ENCODE assay signal across 7 mouse cellular contexts in the genomic region with DNA sequence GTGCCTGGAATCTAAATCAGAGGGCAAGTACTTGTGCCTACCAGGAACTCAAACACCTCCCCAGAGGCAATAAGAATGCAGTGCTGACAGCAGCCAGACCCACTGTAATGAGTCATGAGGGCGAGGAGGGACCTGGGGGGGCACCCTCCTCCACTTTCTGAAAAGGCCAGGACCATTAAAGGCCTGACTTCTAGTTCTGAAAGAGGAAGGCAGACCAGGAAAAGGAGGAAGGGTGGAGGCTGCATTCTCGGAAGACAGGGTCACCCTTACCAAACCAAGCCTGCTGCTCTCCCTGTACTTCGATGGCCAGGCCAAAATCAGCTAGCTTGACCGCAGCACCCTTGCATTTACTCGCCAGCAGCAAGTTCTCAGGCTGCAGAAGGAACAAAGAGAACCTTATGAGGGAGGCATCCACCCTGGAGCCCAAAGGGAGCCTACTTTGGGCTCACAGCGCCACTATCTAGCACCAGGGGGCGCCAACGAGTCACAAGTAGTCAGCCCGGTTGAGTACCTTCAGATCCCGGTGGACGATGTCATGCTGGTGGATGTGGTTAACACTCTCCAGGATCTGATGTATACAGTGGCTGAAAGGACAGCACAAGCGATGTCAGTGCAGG. TPM values are rescaled to one million over a fixed set of nuclear protein-coding genes. Genes with fewer than 3 reads are reported as not detected.
DNase-seq lines count a peak whose midpoint lies in the region; ATAC-seq and TF ChIP-seq lines count a peak whose summit lies in the region.

No protein-coding gene starts in this region.

- no peak overlapping the region for H3K9ac ChIP-seq in embryonic facial prominence, embryonic 11.5 days (replicated peaks; ENCODE audit: low read length)
- 0 out of 2 replicates have a peak overlapping the region, but pooled peaks have one; percentile 17 for H3K9ac ChIP-seq in heart, adult 2 months (ENCODE audit: low read depth, low read length)
- no peak overlapping the region for H3K9ac ChIP-seq in limb, embryonic 12.5 days (replicated peaks)
- no peak overlapping the region for H3K9ac ChIP-seq in midbrain, embryonic 14.5 days (replicated peaks; ENCODE audit: low read length)

- H3K9me3 ChIP-seq in embryonic facial prominence, embryonic 11.5 days (replicated peaks; ENCODE audit: control insufficient read depth, low read length): no peaks in the 10 kb centered on the region
- H3K9me3 ChIP-seq in limb, embryonic 12.5 days: no peaks in the 10 kb centered on the region
- H3K9me3 ChIP-seq in midbrain, embryonic 14.5 days (ENCODE audit: control insufficient read depth, low read length): no peaks in the 10 kb centered on the region

- no peak overlapping the region for H3K27ac ChIP-seq in embryonic facial prominence, embryonic 11.5 days (replicated peaks; ENCODE audit: low read depth, low read length)
- peak overlapping the region; percentile 87 for H3K27ac ChIP-seq in heart, adult 2 months
- peak overlapping the region; percentile 75 for H3K27ac ChIP-seq in kidney, adult 2 months (ENCODE audit: insufficient read depth, low read depth, low read length)
- 0 out of 2 replicates have a peak overlapping the region, but pooled peaks have one; percentile 12 for H3K27ac ChIP-seq in limb, embryonic 12.5 days
- H3K27ac ChIP-seq in midbrain, embryonic 14.5 days (replicated peaks; ENCODE audit: low read depth, low read length): no peak overlapping the region

- no peaks in the 10 kb centered on the region; the same call in 1 of the 2 replicates for H3K36me3 ChIP-seq in embryonic facial prominence, embryonic 11.5 days (replicated peaks; ENCODE audit: control insufficient read depth, insufficient read depth, low read depth, low read length)
- H3K36me3 ChIP-seq in heart, adult 2 months (ENCODE audit: control insufficient read depth, insufficient read depth, low read length): no peaks in the 10 kb centered on the region; the same call in 1 of the 2 replicates
- H3K36me3 ChIP-seq in kidney, adult 2 months (ENCODE audit: control insufficient read depth, insufficient read depth, low read length): no peaks in the 10 kb centered on the region; the same call in 1 of the 2 replicates
- H3K36me3 ChIP-seq in limb, embryonic 12.5 days: peaks cover 74% of the 10 kb centered on the region
- H3K36me3 ChIP-seq in midbrain, embryonic 14.5 days (ENCODE audit: control insufficient read depth, insufficient read depth, low read length): peaks cover 66% of the 10 kb centered on the region

- no peak; the same call in 1 of the 2 replicates for ATAC-seq in embryonic facial prominence, embryonic 11.5 days (replicated peaks; ENCODE audit: insufficient number of reproducible peaks, low FRiP score, low TSS enrichment, low read depth)
- 0 out of 2 replicates have a peak, but pooled peaks have one; percentile 45 for ATAC-seq in limb, embryonic 12.5 days (ENCODE audit: insufficient number of reproducible peaks, insufficient read depth, low FRiP score, low TSS enrichment, low read depth)
- no peak for ATAC-seq in midbrain, embryonic 14.5 days (ENCODE audit: low FRiP score, low TSS enrichment)

- H3K4me3 ChIP-seq in embryonic facial prominence, embryonic 11.5 days (ENCODE audit: low read depth, low read length): no peak overlapping the region
- no peak overlapping the region for H3K4me3 ChIP-seq in heart, adult 2 months
- H3K4me3 ChIP-seq in kidney, adult 2 months (ENCODE audit: insufficient read depth, low read depth, low read length): no peak overlapping the region
- no peak overlapping the region for H3K4me3 ChIP-seq in limb, embryonic 12.5 days (replicated peaks)
- H3K4me3 ChIP-seq in midbrain, embryonic 14.5 days (replicated peaks; ENCODE audit: low read depth, low read length): no peak overlapping the region

- H3K4me1 ChIP-seq in embryonic facial prominence, embryonic 11.5 days (ENCODE audit: control insufficient read depth, insufficient read depth, low read length): 0 out of 2 replicates have a peak, but pooled peaks cover 2% of the 10 kb centered on the region
- H3K4me1 ChIP-seq in heart, adult 2 months (ENCODE audit: control insufficient read depth, insufficient read depth, low read length): peaks cover 13% of the 10 kb centered on the region
- no peaks in the 10 kb centered on the region for H3K4me1 ChIP-seq in kidney, adult 2 months (ENCODE audit: control insufficient read depth, insufficient read depth, low read length)
- H3K4me1 ChIP-seq in limb, embryonic 12.5 days (replicated peaks): no peaks in the 10 kb centered on the region
- no peaks in the 10 kb centered on the region for H3K4me1 ChIP-seq in midbrain, embryonic 14.5 days (ENCODE audit: control insufficient read depth, insufficient read depth, low read length)

- peak; percentile 94 for DNase-seq in adrenal gland, postnatal 14 days
- peak; percentile 89 for DNase-seq in embryonic facial prominence, embryonic 11.5 days (ENCODE audit: low spot score)
- DNase-seq in heart, adult 2 months: peak; percentile 90 to 94
- peak; percentile 92 for DNase-seq in kidney, adult 2 months
- DNase-seq in midbrain, embryonic 14.5 days: peak; percentile 94
- peak; percentile 59 for DNase-seq in spleen, adult 12 weeks (ENCODE audit: low spot score)

- TF ChIP-seq EP300 in heart, adult 2 months (IDR thresholded peaks at IDR 0.05; ENCODE audit: insufficient read depth, low read depth, low read length): peak; percentile 87; the same call in 1 of the 2 replicates

- TF ChIP-seq POLR2A in heart, adult 2 months (IDR thresholded peaks at IDR 0.05; ENCODE audit: insufficient read depth, low read depth, low read length): peak; percentile 57; the same call in 1 of the 2 replicates
- TF ChIP-seq POLR2A in kidney, adult 2 months (IDR thresholded peaks at IDR 0.05; ENCODE audit: low read depth, low read length): no peak

- no peak overlapping the region for H3K4me2 ChIP-seq in embryonic facial prominence, embryonic 11.5 days (ENCODE audit: low read depth, low read length)
- H3K4me2 ChIP-seq in limb, embryonic 12.5 days: no peak overlapping the region
- no peak overlapping the region for H3K4me2 ChIP-seq in midbrain, embryonic 14.5 days (ENCODE audit: low read length)

- peak; percentile 99 for TF ChIP-seq CTCF in heart, adult 2 months (IDR thresholded peaks at IDR 0.05)
- TF ChIP-seq CTCF in kidney, adult 2 months (conservative IDR thresholded peaks at IDR 0.05; ENCODE audit: insufficient read depth, insufficient read length, low read depth, low read length): peak; percentile 98; the same call in 1 of the 2 replicates

- intact Hi-C loops in heart, adult 2 months (cut with DNase I): loop anchor here (1.0 kb wide), 1 partner anchor 33 kb away; no protein-coding TSS in a partner anchor

- H3K79me2 ChIP-seq in heart, adult 2 months (replicated peaks; ENCODE audit: control insufficient read depth, insufficient read depth, low read length): no peaks in the 10 kb centered on the region

- WGBS in embryonic facial prominence, embryonic 11.5 days: 25% methylated on average over 12 of the region's 12 CpGs
- WGBS in heart, adult 2 months: 9% methylated on average over 12 of the region's 12 CpGs
- WGBS in kidney, adult 2 months: 27% methylated on average over 12 of the region's 12 CpGs
- 27% methylated on average over 12 of the region's 12 CpGs for WGBS in limb, embryonic 12.5 days
- WGBS in midbrain, embryonic 14.5 days: 34% methylated on average over 12 of the region's 12 CpGs

- H3K27me3 ChIP-seq in embryonic facial prominence, embryonic 11.5 days (ENCODE audit: control insufficient read depth, insufficient read depth, low read length): no peaks in the 10 kb centered on the region
- no peaks in the 10 kb centered on the region for H3K27me3 ChIP-seq in heart, adult 2 months (ENCODE audit: control insufficient read depth, insufficient read depth, low read length)
- H3K27me3 ChIP-seq in kidney, adult 2 months (replicated peaks; ENCODE audit: control insufficient read depth, insufficient read depth, low read length): no peaks in the 10 kb centered on the region
- no peaks in the 10 kb centered on the region for H3K27me3 ChIP-seq in limb, embryonic 12.5 days
- no peaks in the 10 kb centered on the region for H3K27me3 ChIP-seq in midbrain, embryonic 14.5 days (ENCODE audit: control insufficient read depth, insufficient read depth, low read length)

RNA-seq across cellular contexts. Expression of gene Camk2g, which starts 28.1 kb away (rescaled TPM):
- 44.5 and 45.6 TPM in 2 replicates for total RNA-seq in adrenal gland, postnatal 14 days (2021)
- polyA plus RNA-seq in embryonic facial prominence, embryonic 11.5 days (2014; fragmentation: Nextera tagmentation; extraction: Ambion mirVana): 47.1 and 58.4 TPM in 2 replicates
- 10 to 100 TPM; 36.8 to 41.0 TPM for total RNA-seq in heart, adult 2 months (2021)
- 37.0 and 54.6 TPM in 2 replicates for polyA plus RNA-seq in heart, adult 2 months (2012; rRNA removed)
- polyA plus RNA-seq in kidney, adult 2 months (2012; rRNA removed): 15.4 and 16.0 TPM in 2 replicates
- polyA plus RNA-seq in limb, embryonic 12.5 days (2016; fragmentation: Nextera tagmentation; extraction: Ambion mirVana): 59.0 and 67.8 TPM in 2 replicates
- 122 and 129 TPM in 2 replicates for polyA plus RNA-seq in midbrain, embryonic 14.5 days (2014; fragmentation: Nextera tagmentation; extraction: Ambion mirVana)

RNA-seq across cellular contexts. Expression of gene Ndst2, which starts 31.4 kb away (rescaled TPM):
- total RNA-seq in adrenal gland, postnatal 14 days (2021): 27.6 and 31.4 TPM in 2 replicates
- polyA plus RNA-seq in embryonic facial prominence, embryonic 11.5 days (2014; fragmentation: Nextera tagmentation; extraction: Ambion mirVana): 23.3 and 24.5 TPM in 2 replicates
- 1 to 10 TPM; 8.3 to 8.5 TPM for total RNA-seq in heart, adult 2 months (2021)
- 15.5 and 23.7 TPM in 2 replicates for polyA plus RNA-seq in heart, adult 2 months (2012; rRNA removed)
- 28.7 and 31.4 TPM in 2 replicates for polyA plus RNA-seq in kidney, adult 2 months (2012; rRNA removed)
- polyA plus RNA-seq in limb, embryonic 12.5 days (2016; fragmentation: Nextera tagmentation; extraction: Ambion mirVana): 29.6 and 33.1 TPM in 2 replicates
- 14.5 and 20.5 TPM in 2 replicates for polyA plus RNA-seq in midbrain, embryonic 14.5 days (2014; fragmentation: Nextera tagmentation; extraction: Ambion mirVana)

RNA-seq across cellular contexts. Expression of gene Zswim8, which starts 58.4 kb away (rescaled TPM):
- 96.1 and 101 TPM in 2 replicates for total RNA-seq in adrenal gland, postnatal 14 days (2021)
- polyA plus RNA-seq in embryonic facial prominence, embryonic 11.5 days (2014; fragmentation: Nextera tagmentation; extraction: Ambion mirVana): 21.6 and 24.3 TPM in 2 replicates
- total RNA-seq in heart, adult 2 months (2021): 10 to 100 TPM; 38.5 to 40.0 TPM
- polyA plus RNA-seq in heart, adult 2 months (2012; rRNA removed): 103 and 108 TPM in 2 replicates
- polyA plus RNA-seq in kidney, adult 2 months (2012; rRNA removed): 136 and 167 TPM in 2 replicates
- 37.5 and 43.6 TPM in 2 replicates for polyA plus RNA-seq in limb, embryonic 12.5 days (2016; fragmentation: Nextera tagmentation; extraction: Ambion mirVana)
- polyA plus RNA-seq in midbrain, embryonic 14.5 days (2014; fragmentation: Nextera tagmentation; extraction: Ambion mirVana): 47.7 and 57.3 TPM in 2 replicates

Comparison
In these comparisons a context has a peak if more than half of its experiments do, and no peak if none do; other contexts are left out.
1. H3K27ac ChIP-seq: peak in heart, adult 2 months (single experiment), kidney, adult 2 months (single experiment) and limb, embryonic 12.5 days (single experiment); none in embryonic facial prominence, embryonic 11.5 days (single experiment) and midbrain, embryonic 14.5 days (single experiment).
2. Peak in every context shown above with its lines, with median percentiles within 50 percentile points of each other: DNase-seq.